Mouse (Mus musculus) thymus, postnatal 4 days (tissue): Measurements from ENCODE around the gene Ets1.

Source experiments
- DNase-seq: peaks from one replicate; pipeline ENCODE4 v3.0.0; 2021

Gene Ets1

GRCm38 (mm10) chr9:32778866-32779265, 142.8 kb downstream of the Ets1 start:
- no peak for DNase-seq

- no peak for DNase-seq
These were observed 146.5 kb downstream of the Ets1 start for GRCm38 (mm10) chr9:32782391-32783092.

GRCm38 (mm10) chr9:32787091-32787490, 151.1 kb downstream of the Ets1 start:
- no peak for DNase-seq

- DNase-seq: no peak
These were observed 151.6 kb downstream of the Ets1 start for GRCm38 (mm10) chr9:32787615-32788014.

GRCm38 (mm10) chr9:32789306-32789705, 153.3 kb downstream of the Ets1 start:
- no peak for DNase-seq

GRCm38 (mm10) chr9:32791699-32792098, 155.7 kb downstream of the Ets1 start:
- DNase-seq: no peak

- DNase-seq: no peak
These were observed 162.2 kb downstream of the Ets1 start for GRCm38 (mm10) chr9:32798171-32798570.

GRCm38 (mm10) chr9:32806106-32806505, 170.1 kb downstream of the Ets1 start:
- no peak for DNase-seq
